ENCODE assay signal across 24 mouse cellular contexts in the genomic region with DNA sequence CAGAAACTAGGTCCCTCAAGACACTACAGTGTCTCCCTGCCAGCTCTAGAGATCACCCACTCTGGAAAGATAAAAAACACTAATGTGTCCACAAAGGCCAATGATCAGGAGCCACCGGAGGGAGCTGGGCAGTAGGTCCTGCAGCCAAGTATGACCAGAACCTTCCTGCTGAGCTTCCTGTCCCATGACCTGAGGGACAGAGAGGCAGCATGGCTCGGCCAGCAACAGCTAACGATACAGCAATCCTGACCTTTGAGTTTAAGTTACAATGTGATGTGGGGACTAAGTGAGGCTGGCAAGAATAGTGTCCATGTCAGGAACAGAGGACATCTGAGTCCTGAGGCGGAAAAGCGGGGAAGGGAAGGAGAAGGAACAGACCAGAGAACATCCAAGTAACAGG. TPM values are rescaled to one million over a fixed set of nuclear protein-coding genes. Genes with fewer than 3 reads are reported as not detected.
DNase-seq lines count a peak whose midpoint lies in the region; TF ChIP-seq lines count a peak whose summit lies in the region.
"Had no signal": no experiment of that assay in that cellular context is flagged by ENCODE, and none has a peak within 500 bp of the region (broad histone marks: within the 10 kb centered on the region; RNA-seq: fewer than 3 reads in every experiment).

No protein-coding gene starts in this region.

- WGBS in kidney, adult 2 months = 37% methylated on average over 5 of the region's 5 CpGs

- 0 out of 2 replicates have a peak, but pooled peaks cover 4% of the 10 kb centered on the region for H3K4me1 ChIP-seq in kidney, adult 2 months (ENCODE audit: control insufficient read depth, insufficient read depth, low read length)
- H3K4me1 ChIP-seq: heart, embryonic 10.5 days; limb, embryonic 10.5 days; liver, embryonic 15.5 days; neural tube, embryonic 12.5 days had no signal

- H3K36me3 ChIP-seq in kidney, adult 2 months (ENCODE audit: control insufficient read depth, insufficient read depth, low read length) = no peaks in the 10 kb centered on the region

- intact Hi-C loops in gastrocnemius, adult 2 months (cut with DNase I) = no loop called here

- peak; percentile 40 to 45 for DNase-seq in cerebellum, adult 18-20 months
- DNase-seq in cerebellum, postnatal 4 days (ENCODE audit: low spot score in 2 of 2) = no peak
- peak; percentile 73 for DNase-seq in gastrocnemius, adult 2 months
- DNase-seq in gastrocnemius, postnatal 10 days = no peak
- peak; percentile 25 for DNase-seq in kidney, adult 2 months
- no peak for DNase-seq in kidney, postnatal 14 days
- DNase-seq in 416B (ENCODE audit: low read depth) = peak; percentile 7
- DNase-seq in spleen, postnatal 14 days (ENCODE audit: low spot score in 2 of 2) = no peak
- DNase-seq: adrenal gland, postnatal 14 days; layer of hippocampus, adult 9-11 months; lung, embryonic 14.5 days; lung, postnatal 14 days; right cerebral cortex, postnatal 4 days; thymus, postnatal 4 days had no signal

- no peaks in the 10 kb centered on the region for H3K27me3 ChIP-seq in kidney, adult 2 months (replicated peaks; ENCODE audit: control insufficient read depth, insufficient read depth, low read length)
- H3K27me3 ChIP-seq: limb, embryonic 15.5 days; liver, embryonic 15.5 days; neural tube, embryonic 12.5 days had no signal

- no peak for TF ChIP-seq POLR2A in kidney, adult 2 months (IDR thresholded peaks at IDR 0.05; ENCODE audit: low read depth, low read length)

- no peak for TF ChIP-seq CTCF in gastrocnemius, adult 2 months (IDR thresholded peaks at IDR 0.05)
- no peak for TF ChIP-seq CTCF in kidney, adult 2 months (conservative IDR thresholded peaks at IDR 0.05; ENCODE audit: insufficient read depth, insufficient read length, low read depth, low read length)

- peak overlapping the region; percentile 91 for H3K27ac ChIP-seq in gastrocnemius, adult 2 months
- H3K27ac ChIP-seq in kidney, adult 2 months (ENCODE audit: insufficient read depth, low read depth, low read length) = no peak overlapping the region
- H3K27ac ChIP-seq: heart, embryonic 10.5 days; hindbrain, embryonic 14.5 days; kidney, postnatal 0 days; limb, embryonic 10.5 days; limb, embryonic 15.5 days; liver, embryonic 15.5 days; neural tube, embryonic 12.5 days had no signal

- H3K4me3 ChIP-seq in gastrocnemius, adult 2 months = peak overlapping the region; percentile 37
- H3K4me3 ChIP-seq in kidney, adult 2 months (ENCODE audit: insufficient read depth, low read depth, low read length) = no peak overlapping the region
- H3K4me3 ChIP-seq: erythroblast, embryonic 14.5 days; heart, embryonic 10.5 days; limb, embryonic 10.5 days; limb, embryonic 15.5 days; liver, embryonic 15.5 days; myocyte; neural tube, embryonic 12.5 days had no signal

RNA-seq across cellular contexts. Expression of a gene that starts 24.1 kb away (rescaled TPM):
- total RNA-seq in gastrocnemius, adult 2 months (2021) = 10 to 100 TPM; 59.4 to 68.6 TPM
- total RNA-seq in gastrocnemius, postnatal 10 days (2021) = 10 to 100 TPM; 52.0 to 56.6 TPM
- polyA plus RNA-seq in kidney, adult 2 months (2012; rRNA removed) = 20.8 and 27.1 TPM in 2 replicates

RNA-seq across cellular contexts. Expression of a gene that starts 24.4 kb away (rescaled TPM):
- total RNA-seq in gastrocnemius, adult 2 months (2021) = under 1 TPM in 1 of 2 experiments, not detected in 1; 0.64 TPM
- 1 to 10 TPM; 1.1 to 1.5 TPM for total RNA-seq in gastrocnemius, postnatal 10 days (2021)
- 0.64 and 0.77 TPM in 2 replicates for polyA plus RNA-seq in kidney, adult 2 months (2012; rRNA removed)
- total RNA-seq: midbrain, postnatal 0 days had no signal
- polyA plus RNA-seq: erythroblast, embryonic 14.5 days had no signal

RNA-seq across cellular contexts. Expression of a gene that starts 47.1 kb away (rescaled TPM):
- 1 to 10 TPM; 6.3 to 7.7 TPM for total RNA-seq in gastrocnemius, adult 2 months (2021)
- 10 to 100 TPM; 17.9 to 24.6 TPM for total RNA-seq in gastrocnemius, postnatal 10 days (2021)
- polyA plus RNA-seq in kidney, adult 2 months (2012; rRNA removed) = 12.7 and 15.7 TPM in 2 replicates

RNA-seq across cellular contexts. Expression of a gene that starts 52.6 kb away (rescaled TPM):
- 1 to 10 TPM in 1 of 2 experiments, under 1 TPM in 1; 0.97 to 1.3 TPM for total RNA-seq in gastrocnemius, adult 2 months (2021)
- total RNA-seq in gastrocnemius, postnatal 10 days (2021) = 10 to 100 TPM; 15.7 to 19.8 TPM
- polyA plus RNA-seq in kidney, adult 2 months (2012; rRNA removed) = 2.3 and 2.6 TPM in 2 replicates

RNA-seq across cellular contexts. Expression of a gene that starts 52.9 kb away (rescaled TPM):
- total RNA-seq in gastrocnemius, adult 2 months (2021) = 10 to 100 TPM in 1 of 2 experiments, 1 to 10 TPM in 1; 9.0 to 11.7 TPM
- total RNA-seq in gastrocnemius, postnatal 10 days (2021) = 10 to 100 TPM; 16.0 to 17.7 TPM
- 47.4 and 51.2 TPM in 2 replicates for polyA plus RNA-seq in kidney, adult 2 months (2012; rRNA removed)

Comparison
In these comparisons a context has a peak if more than half of its experiments do, and no peak if none do; other contexts are left out.
1. DNase-seq: peak in cerebellum, adult 18-20 months (2 of 2), gastrocnemius, adult 2 months (single experiment), kidney, adult 2 months (single experiment) and 416B (single experiment); none in cerebellum, postnatal 4 days (0 of 2), gastrocnemius, postnatal 10 days (single experiment), kidney, postnatal 14 days (single experiment) and spleen, postnatal 14 days (0 of 2).